Mouse (Mus musculus) lung, adult 2 months (tissue): ENCODE data around the gene Tmem86a. TPM values are rescaled to one million over a fixed set of nuclear protein-coding genes. Genes with fewer than 3 reads are reported as not detected.
"Not testable (repeated sequence)": the region's sequence is repeated elsewhere in the genome, so short reads cannot be mapped to it uniquely, and the experiment has no call there.

Source experiments
- DNase-seq: peaks from one replicate; pipeline ENCODE4 v3.0.0; 2022
- H3K4me1 ChIP-seq: fragments of 200-500 bp; 2 replicates; pipeline ENCODE4 v1.6.1; 2011; ENCODE audit warnings: low read length; ENCODE audit not compliant: control insufficient read depth, insufficient read depth
- H3K4me3 ChIP-seq: fragments of 200-500 bp; replicated peaks from 2 replicates; pipeline ENCODE3; 2011; ENCODE audit warnings: low read depth, mild to moderate bottlenecking, control low read depth, low read length; ENCODE audit errors: extremely low read depth
- CTCF ChIP-seq: fragments of 200-500 bp; IDR thresholded peaks from 2 replicates; pipeline ENCODE4 v1.5.1; 2011; ENCODE audit warnings: mild to moderate bottlenecking, low read length, control low read depth; ENCODE audit not compliant: insufficient read depth
- POLR2A ChIP-seq: fragments of 200-500 bp; IDR thresholded peaks from 2 replicates; pipeline ENCODE4 v1.6.1; 2011; ENCODE audit warnings: low read depth, mild to moderate bottlenecking, control low read depth, low read length, borderline replicate concordance; ENCODE audit errors: extremely low read depth
- WGBS: fragments of 180-500 bp; shearing (Covaris S2); methylation state at CpG from one replicate; pipeline ENCODE4 v1.1.7; 2018; 5-methylcytosine and 5-hydroxymethylcytosine counted together
- polyA plus RNA-seq: library from polyadenylated mRNA; depleted of rRNA; stranded (reverse); fragments of >200 nt; gene quantifications from 2 replicates; pipeline ENCODE4 v1.2.3, GENCODE M21; 2012

Tmem86a gene
- polyA plus RNA-seq, 1 experiment, result 28.2 TPM

GRCm38 (mm10) chr7:47024454-47024853 lies 25.9 kb upstream of the Tmem86a start:
- 91% methylated on average over 7 of the region's 7 CpGs for WGBS
- H3K4me1 ChIP-seq, result no peaks in the 10 kb centered on the region
- no peak overlapping the region for H3K4me3 ChIP-seq
- DNase-seq, result no peak
- TF ChIP-seq CTCF, result no peak
- no peak for TF ChIP-seq POLR2A

GRCm38 (mm10) chr7:47025429-47025828 lies 25.0 kb upstream of the Tmem86a start:
- TF ChIP-seq POLR2A (no peak), CTCF (no peak)
- Histone ChIP-seq H3K4me3 (no peak overlapping the region), H3K4me1 (no peaks in the 10 kb centered on the region)
- WGBS, result 58% methylated on average over 9 of the region's 9 CpGs
- no peak for DNase-seq

DNA sequence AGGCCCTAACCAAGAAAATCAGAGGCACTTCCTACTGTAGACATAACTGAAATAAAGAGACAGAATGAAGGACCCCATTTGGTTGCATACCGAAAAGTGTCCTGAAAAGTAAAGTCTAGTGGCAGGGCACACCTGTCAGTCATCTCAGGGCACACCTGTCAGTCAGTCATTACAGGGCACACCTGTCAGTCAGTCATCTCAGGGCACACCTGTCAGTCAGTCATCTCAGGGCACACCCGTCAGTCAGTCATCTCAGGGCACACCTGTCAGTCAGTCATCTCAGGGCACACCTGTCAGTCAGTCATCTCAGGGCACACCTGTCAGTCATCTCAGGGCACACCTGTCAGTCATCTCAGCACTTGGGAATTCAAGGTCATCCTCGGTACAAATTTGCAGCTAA lies 23.5 kb upstream of the Tmem86a start:
- WGBS, result 80% methylated on average over 3 of the region's 3 CpGs

DNA sequence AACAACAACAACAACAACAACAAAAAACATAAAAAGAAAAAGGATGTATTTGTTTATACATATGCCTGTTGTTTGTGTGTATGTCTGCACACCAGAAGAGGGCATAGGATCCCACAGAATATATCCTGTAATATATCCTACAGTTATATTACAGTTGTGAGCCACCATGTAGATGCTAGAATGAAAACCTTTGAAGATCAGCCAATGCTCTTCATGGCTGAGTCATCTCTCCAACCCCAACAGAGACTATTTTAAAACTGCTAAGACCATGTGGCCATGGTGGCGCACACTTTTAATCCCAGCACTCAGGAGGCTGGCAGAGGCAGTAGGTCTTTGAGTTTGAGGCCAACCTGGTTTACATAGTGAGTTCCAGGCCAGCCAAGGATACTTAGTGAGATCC lies 22.9 kb upstream of the Tmem86a start:
- WGBS, result 88% methylated on average over 1 of the region's 1 CpGs
- TF ChIP-seq CTCF (no peak), POLR2A (no peak)
- no peak for DNase-seq

More for the DNA sequence above, 23.5 kb upstream of the Tmem86a start:
- H3K4me1 ChIP-seq, H3K4me3 ChIP-seq, DNase-seq: not testable (repeated sequence)

DNA sequence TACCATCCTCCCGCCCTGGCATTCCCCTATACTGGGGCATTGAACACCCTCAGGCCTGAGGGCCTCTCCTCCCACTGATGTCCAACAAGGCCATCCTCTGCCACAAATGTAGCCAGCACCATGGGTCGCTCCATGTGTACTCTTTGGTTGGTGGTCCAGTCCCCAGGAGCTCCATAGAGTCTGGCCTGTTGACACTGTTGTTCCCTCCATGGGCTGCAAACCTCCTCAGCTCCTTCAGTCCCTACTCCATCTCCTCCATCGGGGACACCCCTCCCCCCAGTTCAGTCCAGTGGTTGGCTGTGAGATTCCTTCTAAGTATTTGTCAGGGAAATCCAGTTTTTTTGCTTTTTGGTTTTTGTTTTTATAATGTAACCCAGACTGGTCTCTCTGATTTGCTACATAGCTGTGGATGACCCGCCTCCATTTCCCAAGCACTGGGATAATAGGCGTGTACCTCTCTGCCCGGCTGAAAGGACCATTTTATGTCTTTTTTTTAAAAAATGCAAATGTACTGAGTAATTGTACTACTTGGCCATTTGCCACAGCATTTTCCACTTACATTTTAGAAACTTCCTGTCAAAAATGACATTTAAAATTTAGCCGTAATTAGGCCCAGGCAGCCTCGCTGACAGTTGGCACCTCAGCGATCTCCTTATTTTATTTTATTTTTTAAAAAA lies 19.7 kb upstream of the Tmem86a start:
- H3K4me1 ChIP-seq, result no peaks in the 10 kb centered on the region
- no peak for DNase-seq
- no peak for TF ChIP-seq POLR2A
- no peak for TF ChIP-seq CTCF
- no peak overlapping the region for H3K4me3 ChIP-seq
- 69% methylated on average over 9 of the region's 9 CpGs for WGBS

More for the DNA sequence above, 22.9 kb upstream of the Tmem86a start:
- no peak overlapping the region for H3K4me3 ChIP-seq
- H3K4me1 ChIP-seq, result no peaks in the 10 kb centered on the region

DNA sequence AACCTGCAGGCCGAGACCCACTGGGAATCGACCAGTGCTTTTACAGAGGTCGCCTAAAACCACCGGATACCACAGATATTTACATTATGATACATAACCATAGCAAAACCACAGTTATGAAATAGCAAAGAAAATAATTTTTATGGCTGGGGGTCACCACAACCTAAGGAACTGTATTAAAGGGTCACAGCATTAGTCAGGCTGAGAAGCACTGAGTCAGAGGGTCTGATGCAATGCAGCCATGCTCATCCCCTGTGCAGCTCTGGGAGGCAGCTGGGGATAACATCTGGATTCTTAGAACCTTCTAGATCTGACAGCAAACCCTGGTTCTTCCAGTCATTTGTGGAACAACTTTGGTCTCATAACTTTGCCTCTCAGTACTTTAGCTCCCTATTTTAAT lies 19.0 kb upstream of the Tmem86a start:
- no peaks in the 10 kb centered on the region for H3K4me1 ChIP-seq

DNA sequence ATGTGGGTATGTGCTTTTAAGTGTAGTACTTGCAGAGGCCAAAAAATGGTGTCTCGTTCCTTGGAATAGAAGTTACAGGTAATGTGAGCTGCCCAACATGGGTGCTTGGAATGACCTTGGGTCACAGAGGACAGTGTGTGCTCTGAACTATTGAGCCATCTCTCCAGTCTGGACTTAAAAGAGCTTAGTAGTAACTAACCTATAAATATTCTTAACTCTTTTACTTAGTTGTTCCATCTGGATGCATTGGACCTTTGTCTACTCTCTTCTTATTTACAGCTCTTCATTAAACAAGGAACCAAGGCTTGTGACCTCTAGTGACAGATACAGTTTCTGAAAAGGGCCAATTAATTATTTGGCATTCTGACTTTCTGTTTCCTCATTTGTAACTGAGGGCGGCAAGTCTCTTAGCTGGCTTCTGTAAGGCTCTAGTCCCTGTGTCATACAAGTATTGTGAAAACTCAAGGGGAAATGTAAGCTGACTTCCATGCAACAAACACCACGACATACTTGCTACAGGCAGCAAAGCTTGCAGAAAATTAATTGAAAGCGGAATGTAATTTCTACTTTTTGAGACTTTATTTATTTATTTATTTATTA lies 15.5 kb upstream of the Tmem86a start:
- no peak for TF ChIP-seq POLR2A
- no peak for TF ChIP-seq CTCF
- no peak for DNase-seq
- Histone ChIP-seq H3K4me1 (no peaks in the 10 kb centered on the region), H3K4me3 (no peak overlapping the region)
- WGBS, result 77% methylated on average over 4 of the region's 4 CpGs

More for the DNA sequence above, 19.0 kb upstream of the Tmem86a start:
- WGBS, result 73% methylated on average over 4 of the region's 4 CpGs
- no peak for TF ChIP-seq POLR2A
- no peak for TF ChIP-seq CTCF
- DNase-seq, result no peak
- H3K4me3 ChIP-seq, result no peak overlapping the region

- TF ChIP-seq POLR2A, result no peak
- no peak for TF ChIP-seq CTCF
- no peak for DNase-seq
- WGBS, result 69% methylated on average over 8 of the region's 8 CpGs
- H3K4me3 ChIP-seq, result no peak overlapping the region
- H3K4me1 ChIP-seq, result no peaks in the 10 kb centered on the region
Observed at GRCm38 (mm10) chr7:47035426-47035825, 15.0 kb upstream of the Tmem86a start.

GRCm38 (mm10) chr7:47041706-47042105 lies 8.7 kb upstream of the Tmem86a start:
- WGBS, result 80% methylated on average over 3 of the region's 3 CpGs
- no peak overlapping the region for H3K4me3 ChIP-seq
- H3K4me1 ChIP-seq, result no peaks in the 10 kb centered on the region
- DNase-seq, result no peak
- TF ChIP-seq POLR2A (no peak), CTCF (no peak)

DNA sequence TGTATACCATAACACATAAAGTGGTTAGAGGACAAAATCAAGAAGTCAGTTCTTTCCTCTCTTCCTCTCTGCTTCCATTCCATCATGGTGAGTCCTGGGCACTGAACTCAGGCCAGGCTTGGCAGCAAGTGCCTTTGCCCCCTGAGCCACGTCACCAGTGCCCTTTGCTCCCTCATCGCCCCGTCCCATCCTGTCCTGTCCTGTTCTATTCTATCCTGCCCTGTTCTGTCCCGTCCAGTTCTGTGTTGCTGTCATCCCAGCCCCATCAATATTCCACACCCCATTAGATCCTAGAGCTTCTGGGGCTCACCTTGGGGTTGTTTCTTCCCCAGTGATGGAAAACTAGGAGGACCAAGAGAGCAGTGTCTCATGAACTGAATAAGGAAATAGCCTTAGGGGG lies 8.3 kb upstream of the Tmem86a start:
- 82% methylated on average over 4 of the region's 4 CpGs for WGBS
- Histone ChIP-seq H3K4me3 (no peak overlapping the region), H3K4me1 (no peaks in the 10 kb centered on the region)
- TF ChIP-seq CTCF (no peak), POLR2A (no peak)
- DNase-seq, result no peak
